Mouse (Mus musculus) natural killer cell, adult 2 months (primary cell): Measurements from ENCODE around the gene Adgra3.

Experiments
- DNase-seq, 2 experiments: peaks; one replicate each; pipeline ENCODE4 v3.0.0; 2022; ENCODE audit warnings: low spot score in 2 of 2

Gene Adgra3

DNA sequence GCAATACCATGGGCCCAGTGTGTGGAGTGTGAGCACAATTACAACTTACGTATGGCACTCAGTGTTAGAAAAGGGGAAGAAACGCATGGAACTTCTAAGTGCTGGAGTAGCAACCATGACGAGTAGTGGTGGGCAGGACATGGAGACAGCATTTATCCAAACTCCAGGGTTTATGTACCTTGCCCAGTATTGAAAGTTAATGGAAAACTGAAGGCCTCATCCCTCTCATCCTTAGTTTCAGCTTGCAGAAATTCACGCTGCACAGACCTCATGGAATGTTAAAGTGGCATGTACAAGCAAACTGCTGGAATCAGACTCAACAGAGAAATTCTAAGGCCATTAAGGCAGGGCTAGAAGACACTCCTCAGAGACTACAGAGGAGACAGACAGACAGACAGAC is 84.6 kb downstream of the Adgra3 start:
- no peak for DNase-seq

- no peak for DNase-seq
Measured at GRCm38 (mm10) chr5:49969660-49970059, 89.1 kb downstream of the Adgra3 start.

DNA sequence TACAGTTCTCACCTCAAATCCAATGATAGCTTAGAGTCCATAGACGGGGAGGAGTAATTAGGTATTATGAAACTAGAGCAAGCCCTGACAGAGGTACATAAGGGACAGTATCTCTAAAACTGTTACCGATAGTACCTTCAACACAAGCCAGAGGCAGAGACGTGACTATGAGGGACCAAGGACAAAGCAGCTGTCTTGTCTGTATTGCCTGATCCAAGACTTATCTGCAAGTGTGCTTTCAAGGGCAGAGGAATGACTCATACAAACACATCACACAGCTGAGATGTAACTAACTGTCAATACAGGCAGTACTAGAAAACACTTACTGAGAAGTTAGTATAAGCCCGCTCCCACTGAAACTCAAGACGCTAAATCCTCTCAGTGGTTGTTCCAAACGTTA is 91.1 kb downstream of the Adgra3 start:
- no peak for DNase-seq

DNA sequence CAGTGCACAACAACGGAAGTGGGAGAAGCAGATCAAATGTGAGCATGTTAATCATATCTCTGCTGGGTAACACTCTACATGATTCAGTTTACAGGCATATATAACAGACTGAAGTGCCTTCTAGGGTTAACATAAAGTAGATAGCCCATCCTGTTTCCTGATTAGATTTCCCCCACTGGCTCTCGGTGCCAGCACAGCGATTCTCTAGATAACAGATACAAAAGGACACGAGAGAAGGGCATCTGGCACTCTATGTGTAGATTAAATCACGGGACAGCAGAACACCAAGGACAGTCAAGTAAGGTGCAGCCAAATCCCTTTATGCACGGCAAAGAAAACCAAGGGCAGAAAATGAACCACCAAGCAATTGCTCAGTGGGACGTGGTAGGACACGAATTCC is 93.0 kb downstream of the Adgra3 start:
- DNase-seq: no peak

DNA sequence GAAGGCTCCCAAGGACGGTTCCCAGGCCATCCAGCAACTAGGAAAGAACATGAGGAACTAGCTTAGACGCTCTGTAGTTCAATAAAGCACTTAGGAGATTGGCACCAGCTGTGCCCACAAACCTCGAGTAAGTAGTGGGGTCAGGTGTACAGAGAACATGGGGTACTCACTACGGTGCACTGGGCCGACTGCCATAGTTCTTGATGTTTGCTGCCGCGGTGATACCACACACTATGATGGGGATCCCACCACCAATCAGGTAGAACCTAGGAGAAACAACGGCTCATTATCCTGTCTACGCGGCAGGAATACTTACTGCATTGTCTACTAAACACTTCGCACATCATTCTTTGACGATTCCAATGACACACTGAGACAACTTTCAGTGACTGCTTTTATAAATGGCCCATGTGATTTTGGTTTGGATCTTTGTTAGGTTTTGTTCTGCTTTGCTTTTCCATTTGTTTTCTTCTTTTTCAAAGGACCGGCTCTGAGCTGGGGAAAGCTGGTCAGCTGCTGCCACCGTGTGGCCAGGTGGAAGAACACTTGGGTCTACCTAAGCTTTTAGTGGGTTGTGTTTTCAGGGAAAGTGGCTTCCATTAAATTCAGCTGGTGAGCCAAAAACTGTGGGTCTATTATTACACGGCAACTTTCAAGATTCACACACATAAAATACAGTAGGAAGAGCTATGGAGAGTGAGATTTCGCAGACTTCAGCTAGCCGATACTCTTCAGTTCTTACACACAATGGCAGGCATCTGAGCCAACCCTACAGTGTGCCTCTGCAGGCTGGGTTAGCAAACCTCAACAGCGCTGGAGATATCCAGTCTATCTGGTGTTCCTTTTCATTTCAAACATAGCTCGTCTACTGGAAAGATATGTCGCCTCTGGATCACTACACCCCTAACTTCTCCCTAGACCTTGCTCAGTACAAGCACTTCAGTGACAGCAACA is 97.1 kb downstream of the Adgra3 start:
- DNase-seq: no peak

DNA sequence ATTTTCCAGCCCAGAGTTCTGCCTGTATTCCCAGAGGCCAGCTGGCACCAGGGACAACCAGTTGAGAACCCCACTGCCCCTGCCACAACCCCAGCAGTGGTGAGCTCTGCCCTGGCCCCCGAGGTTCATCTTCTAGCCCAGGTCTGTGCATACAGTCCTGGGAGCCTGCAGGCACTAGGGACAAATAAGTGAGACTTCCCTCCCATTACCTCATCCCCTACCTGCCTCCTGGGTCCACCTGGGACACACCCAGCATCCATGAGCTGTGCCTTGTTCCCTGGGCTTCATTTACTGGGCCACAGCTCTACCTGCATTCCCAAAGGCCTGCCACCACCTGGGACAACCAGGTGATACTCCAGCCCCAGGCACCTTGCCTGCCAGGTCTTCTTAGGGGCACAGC is 122.5 kb downstream of the Adgra3 start:
- no peak for DNase-seq

GRCm38 (mm10) chr5:49924712-49925111 is 134.1 kb downstream of the Adgra3 start:
- no peak for DNase-seq

GRCm38 (mm10) chr5:49915695-49916106 is 143.1 kb downstream of the Adgra3 start:
- DNase-seq: no peak
